Mouse (Mus musculus): ENCODE data around the gene Trim3. TPM values are rescaled to one million over a fixed set of nuclear protein-coding genes. Genes with fewer than 3 reads are reported as not detected.

The Trim3 gene
- polyA plus RNA-seq, 1 experiment from 2014 or later, result 54.1 TPM

GRCm38 (mm10) chr7:105570756-105571155 lies 62.6 kb downstream of the Trim3 start:
- no peak for ATAC-seq (ENCODE audit: low FRiP score, low read depth)
- 82% methylated on average over 4 of the region's 4 CpGs for WGBS
- H3K4me2 ChIP-seq (replicated peaks), result peak overlapping the region; percentile 48; the same call in 1 of the 2 replicates

DNA sequence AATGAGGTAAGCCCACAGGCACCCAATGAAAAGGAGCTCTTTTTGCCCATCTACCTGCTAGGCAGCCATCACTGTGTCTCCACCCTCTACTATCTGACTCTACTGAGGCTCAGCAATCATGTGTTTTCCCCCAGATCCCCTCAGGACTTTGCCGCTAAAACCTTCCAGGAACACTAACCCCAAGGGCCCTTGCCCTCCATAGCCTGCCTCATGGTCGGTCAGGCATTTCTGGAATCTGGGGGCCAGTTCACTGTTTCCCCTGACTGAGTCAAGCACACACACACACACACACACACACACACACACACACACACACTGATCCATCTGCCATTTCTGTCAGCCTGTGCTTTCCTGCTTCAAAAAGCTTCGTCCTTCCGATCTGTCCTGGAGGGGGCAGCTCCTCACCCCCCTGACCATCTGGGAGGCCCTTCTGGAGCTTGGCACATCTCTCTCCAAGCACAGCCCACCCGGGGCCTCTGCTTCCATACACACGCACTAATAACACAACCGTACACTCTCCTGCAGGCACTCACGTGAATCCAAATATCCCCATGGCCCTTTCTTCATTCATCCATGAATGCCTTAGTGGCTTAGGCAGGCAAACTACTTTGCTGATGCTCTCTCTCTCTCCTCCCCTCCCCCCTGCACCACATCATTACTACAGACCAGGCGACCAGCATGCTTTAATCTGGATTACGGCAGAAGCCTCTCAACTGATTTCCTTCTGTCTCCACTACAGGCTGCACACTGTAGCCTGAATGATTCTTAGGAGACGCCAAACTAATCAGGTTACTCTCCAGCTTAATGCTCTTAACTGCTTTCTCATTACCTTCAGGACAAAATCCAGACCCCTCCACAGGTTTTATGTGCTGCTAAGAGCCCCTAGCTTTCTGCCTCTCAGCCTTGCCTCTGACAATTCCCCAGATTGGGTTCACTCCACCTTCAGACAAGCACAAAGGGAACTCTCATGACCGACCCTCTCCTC lies 63.6 kb downstream of the Trim3 start:
- H3K27me3 ChIP-seq, result no peaks in the 10 kb centered on the region
- peak overlapping the region; percentile 88 for H3K27ac ChIP-seq (replicated peaks)
- peak; percentile 39 for ATAC-seq (ENCODE audit: low FRiP score, low read depth)
- H3K4me2 ChIP-seq (replicated peaks), result peak overlapping the region; percentile 48
- peaks cover 58% of the 10 kb centered on the region for H3K36me3 ChIP-seq
- 9% methylated on average over 12 of the region's 12 CpGs for WGBS
- peak overlapping the region; percentile 20 for H3K4me3 ChIP-seq
- H3K9ac ChIP-seq (replicated peaks), result peak overlapping the region; percentile 37; the same call in 1 of the 2 replicates
- peaks cover 30% of the 10 kb centered on the region for H3K4me1 ChIP-seq
- H3K9me3 ChIP-seq, result no peaks in the 10 kb centered on the region

More at GRCm38 (mm10) chr7:105570756-105571155, 62.6 kb downstream of the Trim3 start:
- Histone ChIP-seq H3K9ac (replicated peaks) (no peak overlapping the region), H3K4me1 (peaks cover 30% of the 10 kb centered on the region), H3K4me3 (no peak overlapping the region), H3K27ac (replicated peaks) (peak overlapping the region; percentile 88), H3K9me3 (no peaks in the 10 kb centered on the region), H3K36me3 (peaks cover 49% of the 10 kb centered on the region), H3K27me3 (no peaks in the 10 kb centered on the region)

DNA sequence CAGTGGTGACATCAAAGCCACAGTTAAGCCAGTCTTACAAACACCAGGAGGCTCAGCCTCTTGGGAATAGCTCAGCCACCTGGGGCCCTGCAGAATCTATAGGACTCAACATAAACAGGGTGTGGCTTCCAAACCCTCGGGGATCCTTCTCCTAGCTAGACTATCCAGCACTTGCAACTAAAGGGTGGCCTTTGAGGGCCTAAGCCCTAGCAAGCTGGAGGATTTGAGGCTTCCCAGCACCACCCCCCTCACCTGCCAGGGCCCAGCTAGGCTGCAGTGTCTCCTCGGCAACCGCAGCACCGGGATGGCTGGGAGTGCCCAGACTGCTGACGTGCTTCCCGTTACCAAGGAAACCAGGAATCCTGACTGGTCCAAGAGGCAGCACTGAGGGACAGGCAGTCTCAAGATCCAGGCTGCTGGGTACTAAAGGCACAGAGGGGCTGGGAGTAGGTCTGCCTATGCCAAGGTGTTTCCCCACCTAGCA lies 64.3 kb downstream of the Trim3 start:
- H3K4me3 ChIP-seq, result peak overlapping the region; percentile 20
- peak overlapping the region; percentile 37 for H3K9ac ChIP-seq (replicated peaks)
- H3K27me3 ChIP-seq, result no peaks in the 10 kb centered on the region
- ATAC-seq (ENCODE audit: low FRiP score, low read depth), result peak; percentile 90
- H3K4me2 ChIP-seq (replicated peaks), result peak overlapping the region; percentile 48
- no peaks in the 10 kb centered on the region for H3K9me3 ChIP-seq
- H3K27ac ChIP-seq (replicated peaks), result peak overlapping the region; percentile 88
- H3K36me3 ChIP-seq, result peaks cover 60% of the 10 kb centered on the region
- WGBS, result 1% methylated on average over 6 of the region's 6 CpGs
- H3K4me1 ChIP-seq, result peaks cover 30% of the 10 kb centered on the region

DNA sequence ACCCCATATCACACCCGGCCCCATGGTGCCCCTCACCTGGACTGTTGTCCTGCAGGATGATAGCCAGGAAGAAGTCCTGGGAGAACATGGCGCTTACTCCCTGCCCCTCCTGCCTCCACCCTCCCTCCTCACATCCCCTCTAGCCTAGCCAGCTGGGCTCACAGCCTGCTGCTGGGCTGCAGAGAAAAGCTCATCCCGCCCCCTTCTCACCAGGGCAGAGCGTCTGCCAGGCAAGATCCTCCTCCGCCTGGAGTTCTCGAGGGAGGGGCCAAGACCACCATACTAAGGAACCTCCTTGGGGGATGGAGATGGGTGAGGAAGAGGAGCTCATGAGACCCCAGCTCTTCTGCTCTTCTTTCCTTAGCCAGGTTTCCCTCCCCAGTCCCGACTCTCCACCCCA lies 64.8 kb downstream of the Trim3 start:
- H3K27me3 ChIP-seq, result no peaks in the 10 kb centered on the region
- peak overlapping the region; percentile 48 for H3K4me2 ChIP-seq (replicated peaks)
- H3K36me3 ChIP-seq, result peaks cover 59% of the 10 kb centered on the region
- H3K27ac ChIP-seq (replicated peaks), result peak overlapping the region; percentile 88
- peaks cover 30% of the 10 kb centered on the region for H3K4me1 ChIP-seq
- 10% methylated on average over 7 of the region's 7 CpGs for WGBS
- peak overlapping the region; percentile 20 for H3K4me3 ChIP-seq
- no peaks in the 10 kb centered on the region for H3K9me3 ChIP-seq
- peak; percentile 64 for ATAC-seq (ENCODE audit: low FRiP score, low read depth)
- H3K9ac ChIP-seq (replicated peaks), result peak overlapping the region; percentile 37

- H3K9ac ChIP-seq (replicated peaks), result no peak overlapping the region
- no peak for ATAC-seq (ENCODE audit: low FRiP score, low read depth)
- H3K4me2 ChIP-seq (replicated peaks), result no peak overlapping the region
- no peaks in the 10 kb centered on the region for H3K27me3 ChIP-seq
- no peaks in the 10 kb centered on the region for H3K9me3 ChIP-seq
- peaks cover 72% of the 10 kb centered on the region for H3K36me3 ChIP-seq
- no peak overlapping the region for H3K4me3 ChIP-seq
- WGBS, result 89% methylated on average over 17 of the region's 17 CpGs
- no peak overlapping the region for H3K27ac ChIP-seq (replicated peaks)
- peaks cover 21% of the 10 kb centered on the region for H3K4me1 ChIP-seq
These were observed 68.1 kb downstream of the Trim3 start for GRCm38 (mm10) chr7:105565071-105565836.

DNA sequence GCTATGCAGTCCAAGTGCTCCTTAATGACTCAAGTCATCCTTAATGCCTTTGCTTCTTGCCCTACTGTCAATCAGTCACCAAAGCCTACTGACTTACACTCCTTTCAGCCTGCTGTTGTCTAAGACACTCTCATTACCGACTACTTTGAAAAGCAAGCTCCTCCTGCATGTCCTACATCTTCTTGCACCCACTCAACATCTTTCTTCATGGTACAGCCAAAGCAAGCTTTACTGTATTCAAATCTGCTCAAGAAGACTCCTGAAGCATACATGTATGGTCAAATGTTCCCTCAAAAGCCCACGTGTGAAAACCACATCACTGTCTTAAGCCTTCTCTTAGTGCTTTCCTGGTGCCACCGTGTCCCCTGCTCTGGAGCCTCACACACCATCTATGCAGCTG lies 70.0 kb downstream of the Trim3 start:
- no peak for ATAC-seq (ENCODE audit: low FRiP score, low read depth)
- Histone ChIP-seq H3K4me3 (no peak overlapping the region), H3K27ac (replicated peaks) (no peak overlapping the region), H3K4me2 (replicated peaks) (no peak overlapping the region), H3K9ac (replicated peaks) (no peak overlapping the region), H3K36me3 (peaks cover 89% of the 10 kb centered on the region), H3K4me1 (peaks cover 2% of the 10 kb centered on the region), H3K9me3 (no peaks in the 10 kb centered on the region), H3K27me3 (no peaks in the 10 kb centered on the region)
- 91% methylated on average over 3 of the region's 3 CpGs for WGBS

DNA sequence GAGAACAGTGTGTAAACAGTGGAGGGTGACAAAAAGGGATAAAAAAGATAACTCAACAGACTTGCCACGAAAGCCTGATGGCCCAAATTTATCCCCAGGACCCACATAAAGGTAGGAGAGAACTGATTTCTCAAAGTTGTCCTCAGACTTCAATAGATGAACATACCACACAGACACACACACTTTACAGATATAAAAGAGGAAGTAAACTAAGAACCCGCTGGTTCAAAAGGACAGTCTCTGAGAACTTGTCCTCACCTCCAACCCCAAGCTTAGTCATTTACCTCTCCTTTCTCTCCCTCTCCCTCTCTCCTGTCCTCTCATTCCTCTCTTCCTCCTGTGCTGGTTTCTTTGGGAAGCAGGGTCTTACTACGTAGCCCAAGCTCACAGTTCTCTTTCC lies 71.1 kb downstream of the Trim3 start:
- Histone ChIP-seq H3K36me3 (peaks cover 92% of the 10 kb centered on the region), H3K9me3 (no peaks in the 10 kb centered on the region), H3K4me2 (replicated peaks) (no peak overlapping the region), H3K27me3 (no peaks in the 10 kb centered on the region), H3K4me3 (no peak overlapping the region), H3K9ac (replicated peaks) (no peak overlapping the region), H3K27ac (replicated peaks) (no peak overlapping the region), H3K4me1 (no peaks in the 10 kb centered on the region)
- ATAC-seq (ENCODE audit: low FRiP score, low read depth), result no peak
- 89% methylated on average over 3 of the region's 3 CpGs for WGBS

- Histone ChIP-seq H3K27ac (replicated peaks) (no peak overlapping the region), H3K9me3 (no peaks in the 10 kb centered on the region), H3K4me1 (peaks cover 16% of the 10 kb centered on the region), H3K36me3 (peaks cover 62% of the 10 kb centered on the region), H3K9ac (replicated peaks) (no peak overlapping the region), H3K4me3 (no peak overlapping the region), H3K27me3 (no peaks in the 10 kb centered on the region), H3K4me2 (replicated peaks) (no peak overlapping the region)
- WGBS, result 95% methylated on average over 8 of the region's 9 CpGs
- ATAC-seq (ENCODE audit: low FRiP score, low read depth), result no peak
These were observed 74.4 kb downstream of the Trim3 start for GRCm38 (mm10) chr7:105559016-105559415.

DNA sequence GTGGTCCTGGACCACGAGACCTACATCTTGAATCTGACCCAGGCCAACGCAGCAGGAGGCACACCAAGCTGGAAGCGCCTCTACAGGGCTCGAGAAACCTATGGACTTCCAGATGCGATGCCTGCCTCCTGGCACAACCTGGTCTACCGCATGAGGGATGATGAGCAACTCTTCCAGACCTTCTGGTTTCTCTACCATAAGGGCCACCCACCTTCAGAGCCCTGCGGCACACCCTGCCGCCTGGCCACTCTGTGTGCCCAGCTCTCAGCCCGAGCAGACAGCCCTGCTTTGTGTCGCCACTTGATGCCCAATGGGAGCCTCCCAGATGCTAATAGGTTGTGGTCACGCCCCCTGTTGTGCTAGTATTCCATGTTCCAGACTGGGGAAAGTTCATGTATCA lies 75.7 kb downstream of the Trim3 start:
- ATAC-seq (ENCODE audit: low FRiP score, low read depth), result no peak
- Histone ChIP-seq H3K9me3 (no peaks in the 10 kb centered on the region), H3K36me3 (peaks cover 51% of the 10 kb centered on the region), H3K4me2 (replicated peaks) (no peak overlapping the region), H3K4me3 (no peak overlapping the region), H3K4me1 (peaks cover 16% of the 10 kb centered on the region), H3K9ac (replicated peaks) (no peak overlapping the region), H3K27me3 (no peaks in the 10 kb centered on the region), H3K27ac (replicated peaks) (no peak overlapping the region)
- WGBS, result 84% methylated on average over 11 of the region's 11 CpGs

DNA sequence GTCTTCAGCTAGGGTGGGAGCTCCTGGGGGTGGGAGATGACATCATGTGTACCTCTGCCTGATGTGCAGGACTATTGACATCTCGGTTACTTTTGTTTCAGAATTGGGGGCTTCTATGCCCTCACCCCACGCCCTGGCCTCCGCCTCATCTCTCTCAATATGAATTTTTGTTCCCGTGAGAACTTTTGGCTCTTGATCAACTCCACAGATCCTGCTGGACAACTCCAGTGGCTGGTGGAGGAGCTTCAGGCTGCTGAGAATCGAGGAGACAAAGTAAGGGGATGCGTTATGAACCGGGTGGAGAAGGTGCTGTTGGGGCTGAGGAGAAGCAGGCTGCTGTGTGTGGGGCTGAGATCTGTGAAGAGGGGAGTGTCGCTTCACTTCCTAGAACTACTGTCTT lies 77.0 kb downstream of the Trim3 start:
- H3K27me3 ChIP-seq, result no peaks in the 10 kb centered on the region
- no peak for ATAC-seq (ENCODE audit: low FRiP score, low read depth)
- H3K4me3 ChIP-seq, result no peak overlapping the region
- H3K36me3 ChIP-seq, result peaks cover 39% of the 10 kb centered on the region
- H3K27ac ChIP-seq (replicated peaks), result no peak overlapping the region
- 90% methylated on average over 8 of the region's 8 CpGs for WGBS
- H3K4me1 ChIP-seq, result peaks cover 16% of the 10 kb centered on the region
- H3K4me2 ChIP-seq (replicated peaks), result no peak overlapping the region
- no peak overlapping the region for H3K9ac ChIP-seq (replicated peaks)
- H3K9me3 ChIP-seq, result no peaks in the 10 kb centered on the region

GRCm38 (mm10) chr7:105555571-105555970 lies 77.8 kb downstream of the Trim3 start:
- peaks cover 32% of the 10 kb centered on the region for H3K36me3 ChIP-seq
- no peaks in the 10 kb centered on the region for H3K9me3 ChIP-seq
- 0 out of 2 replicates have a peak overlapping the region, but pooled peaks have one; percentile 11 for H3K9ac ChIP-seq (replicated peaks)
- peak overlapping the region; percentile 69; the same call in 1 of the 2 replicates for H3K4me3 ChIP-seq
- ATAC-seq (ENCODE audit: low FRiP score, low read depth), result no peak
- peaks cover 16% of the 10 kb centered on the region for H3K4me1 ChIP-seq
- no peak overlapping the region for H3K27ac ChIP-seq (replicated peaks)
- peak overlapping the region; percentile 60 for H3K4me2 ChIP-seq (replicated peaks)
- 91% methylated on average over 10 of the region's 10 CpGs for WGBS
- H3K27me3 ChIP-seq, result no peaks in the 10 kb centered on the region

All from midbrain, embryonic 12.5 days (tissue).